Mouse (Mus musculus): ENCODE measurements at regions not wholly inside any gene's neighbourhood (a gene's known extent, or its start where the extent isn't known, plus 50 kb on each side); places are given as distances from the start of the nearest gene placed in this dataset.

DNA sequence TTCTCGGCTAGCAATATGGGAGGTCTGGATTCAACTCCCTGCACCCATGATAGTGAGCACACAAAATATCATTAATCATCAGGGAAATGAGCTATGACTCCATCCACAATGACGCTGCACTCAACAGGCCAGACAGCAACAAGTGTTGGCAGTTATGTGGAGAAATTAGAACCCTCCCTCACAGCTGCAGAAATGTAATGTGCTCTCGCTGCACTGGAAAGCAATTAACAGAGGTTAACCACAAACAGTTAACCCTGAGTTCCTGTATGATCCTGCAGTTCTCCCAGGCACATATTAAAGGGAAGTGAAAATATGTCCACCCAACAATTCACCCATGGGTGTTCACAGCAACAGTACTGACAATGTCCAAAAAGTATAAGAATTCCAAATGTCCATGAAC lies 54.0 kb upstream of the Jade2 start:
- no peak for DNase-seq (ENCODE audit: low spot score)

DNA sequence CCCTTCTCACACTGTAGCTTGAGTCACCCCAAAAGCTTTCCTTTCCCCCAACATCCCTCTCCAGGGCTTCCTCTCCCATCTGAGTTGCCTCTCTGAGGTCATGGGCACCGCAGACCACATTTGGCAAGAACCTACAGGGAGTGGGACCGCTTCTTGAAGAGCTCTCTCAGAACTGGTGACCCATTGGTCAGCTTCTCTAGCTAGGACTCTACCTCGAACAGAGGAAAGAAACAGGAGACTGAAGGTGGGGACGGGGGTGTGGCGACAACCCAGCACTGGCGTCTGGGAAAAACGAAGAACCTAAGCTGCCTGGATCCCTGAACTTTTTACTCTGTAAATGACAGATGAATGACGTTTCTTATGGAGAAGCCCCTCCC lies 51.8 kb upstream of the Cdkn2aipnl start:
- no peak for DNase-seq (ENCODE audit: low spot score)

DNA sequence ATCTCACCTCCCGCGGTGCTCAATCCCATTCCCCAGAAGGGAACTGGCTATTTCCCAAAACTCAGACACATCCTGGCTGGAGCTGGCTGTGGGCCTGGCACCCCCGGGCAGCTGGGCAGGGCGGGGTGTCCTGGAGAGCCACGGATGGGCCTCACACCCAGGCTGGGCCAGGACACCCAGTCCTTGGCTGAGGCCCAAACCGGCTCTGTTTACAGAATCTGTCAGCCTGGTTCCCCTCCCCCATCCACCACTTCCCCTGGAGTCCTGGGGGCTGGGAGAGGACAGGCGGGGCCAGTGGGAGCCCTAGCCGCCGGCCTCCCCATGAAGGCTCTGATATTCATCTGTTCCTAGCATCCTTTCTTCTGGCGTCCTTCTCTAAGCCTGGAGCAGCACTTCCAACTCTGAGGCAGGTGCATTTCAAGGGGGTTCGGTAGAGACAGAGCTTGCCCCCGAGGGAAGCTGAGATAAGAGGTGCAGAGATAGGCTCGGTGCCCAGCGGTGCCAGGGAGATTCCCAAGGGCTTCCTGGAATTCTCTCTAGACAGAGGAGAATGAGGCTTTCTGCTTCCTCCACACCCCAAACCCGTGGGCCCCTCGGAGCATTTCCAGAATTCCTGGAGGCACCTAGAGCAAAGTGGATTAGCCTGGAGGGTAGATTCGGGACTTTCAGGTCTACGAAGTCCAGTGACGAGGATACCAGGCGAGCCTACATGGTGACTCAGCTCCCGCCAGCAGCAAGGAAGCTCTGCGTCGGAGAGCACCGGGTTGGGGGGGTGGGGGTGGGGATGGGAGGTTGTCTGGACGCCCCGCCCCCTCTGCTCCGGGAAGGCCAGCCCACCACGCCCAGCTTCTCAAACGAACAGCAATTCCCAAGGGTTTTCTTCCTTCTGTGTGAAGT lies 51.2 kb upstream of the Cdkn2aipnl start:
- peak; percentile 93 for DNase-seq (ENCODE audit: low spot score)

Measured in MN1 (cell line).